Mouse (Mus musculus) kidney, postnatal 25 days (tissue): ENCODE results near the gene Stx5a.
"Not testable (repeated sequence)": the region's sequence is repeated elsewhere in the genome, so short reads cannot be mapped to it uniquely, and the experiment has no call there.

Experiments
- DNase-seq, 2 experiments: peaks; one replicate each; pipeline ENCODE4 v3.0.0; 2021; ENCODE audit warnings: mixed read lengths in 2 of 2

Stx5a gene

GRCm38 (mm10) chr19:8716767-8717475 lies 24.3 kb upstream of the Stx5a start:
- DNase-seq = no peak

GRCm38 (mm10) chr19:8718357-8718756 lies 22.9 kb upstream of the Stx5a start:
- peak; percentile 58 to 62 for DNase-seq

GRCm38 (mm10) chr19:8719037-8719436 lies 22.2 kb upstream of the Stx5a start:
- peak in 1 of 2 experiments; percentile 17 for DNase-seq

GRCm38 (mm10) chr19:8721378-8721777 lies 19.8 kb upstream of the Stx5a start:
- DNase-seq = no peak

GRCm38 (mm10) chr19:8722021-8722420 lies 19.2 kb upstream of the Stx5a start:
- no peak for DNase-seq

GRCm38 (mm10) chr19:8722559-8722906 lies 18.7 kb upstream of the Stx5a start:
- DNase-seq = no peak

GRCm38 (mm10) chr19:8722907-8723573 lies 18.2 kb upstream of the Stx5a start, which contains the start of gene Slc3a2:
Gene Slc3a2 (minus strand): TSS chr19:8723369.
- peak; percentile 95 to 98 for DNase-seq

GRCm38 (mm10) chr19:8723574-8724346 lies 17.5 kb upstream of the Stx5a start:
- DNase-seq = peak in 1 of 2 experiments; percentile 18

GRCm38 (mm10) chr19:8724392-8724791 lies 16.8 kb upstream of the Stx5a start:
- no peak for DNase-seq

GRCm38 (mm10) chr19:8725081-8725613 lies 16.1 kb upstream of the Stx5a start:
- no peak for DNase-seq

- DNase-seq = no peak
These were observed 14.4 kb upstream of the Stx5a start for GRCm38 (mm10) chr19:8726609-8727390.

GRCm38 (mm10) chr19:8727495-8728114 lies 13.6 kb upstream of the Stx5a start:
- no peak for DNase-seq

GRCm38 (mm10) chr19:8728335-8729099 lies 12.7 kb upstream of the Stx5a start:
- DNase-seq = not testable (repeated sequence)

GRCm38 (mm10) chr19:8734334-8734733 lies 6.9 kb upstream of the Stx5a start:
- no peak for DNase-seq

- DNase-seq = peak; percentile 94 to 95
These were observed 5.6 kb upstream of the Stx5a start, which contains the start of gene Wdr74 for GRCm38 (mm10) chr19:8735389-8736159. Gene Wdr74 (plus strand): TSS chr19:8735827.

- no peak for DNase-seq
These were observed 5.1 kb upstream of the Stx5a start for GRCm38 (mm10) chr19:8736160-8736467.

- DNase-seq = no peak
These were observed 2.3 kb upstream of the Stx5a start for GRCm38 (mm10) chr19:8738911-8739310.

GRCm38 (mm10) chr19:8739646-8740045 lies 1.6 kb upstream of the Stx5a start:
- no peak for DNase-seq

GRCm38 (mm10) chr19:8740603-8741002 lies 610 bp upstream of the Stx5a start, which contains the start of gene 1700092M07Rik:
Gene 1700092M07Rik (plus strand): TSS chr19:8740718.
- DNase-seq = peak in 1 of 2 experiments; percentile 45

- no peak for DNase-seq
These were observed 963 bp downstream of the Stx5a start for GRCm38 (mm10) chr19:8742176-8742575.
